In the genomic region with DNA sequence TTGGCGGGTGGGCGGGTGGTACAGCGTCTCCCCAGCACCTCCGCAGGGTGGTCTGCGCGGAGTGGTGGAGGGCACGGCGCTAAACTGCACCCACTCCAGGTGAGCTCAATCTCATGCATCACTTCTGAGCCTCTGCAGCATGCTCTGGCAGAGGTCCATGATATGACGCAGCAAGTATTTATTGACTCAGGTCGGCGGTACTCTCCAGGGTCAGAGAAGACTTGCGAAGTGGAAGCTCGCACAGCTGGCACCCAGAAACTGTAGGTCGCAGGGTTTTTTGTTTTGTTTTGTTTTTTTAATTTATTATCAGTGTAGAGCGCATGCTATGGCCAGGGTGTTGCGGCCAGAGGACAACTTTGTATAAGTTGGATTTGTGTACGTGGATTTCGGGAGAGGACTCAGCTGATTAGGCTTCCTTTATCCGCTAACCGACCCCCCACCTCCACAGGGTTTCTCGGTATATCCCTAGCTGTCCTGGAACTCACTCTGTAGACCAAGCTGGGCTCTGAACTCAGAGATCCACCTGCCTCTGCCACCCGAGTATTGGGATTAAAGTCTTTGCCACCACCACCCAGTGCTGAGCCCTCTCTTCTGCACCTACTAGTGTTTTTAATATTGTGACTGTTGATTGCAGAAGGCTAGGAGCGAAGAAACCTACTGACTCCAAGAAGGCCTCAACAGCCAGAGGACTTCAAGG, we compare ENCODE assay signal across 8 mouse cellular contexts. TPM values are rescaled to one million over a fixed set of nuclear protein-coding genes. Genes with fewer than 3 reads are reported as not detected.
DNase-seq lines count a peak whose midpoint lies in the region; ATAC-seq and TF ChIP-seq lines count a peak whose summit lies in the region.

No protein-coding gene starts in this region.

- H3K36me3 ChIP-seq in MEL (ENCODE audit: control insufficient read depth in 1 of 2, insufficient read depth in 2 of 2, low read length in 2 of 2): peaks cover 0 to 8% of the 10 kb centered on the region in 2 experiments; a peak in 1 of 4 replicates
- no peaks in the 10 kb centered on the region for H3K36me3 ChIP-seq in heart, embryonic 12.5 days
- no peaks in the 10 kb centered on the region for H3K36me3 ChIP-seq in kidney, embryonic 15.5 days
- H3K36me3 ChIP-seq in lung, postnatal 0 days (ENCODE audit: insufficient read depth, low read length): no peaks in the 10 kb centered on the region

- peak overlapping the region; percentile 69 for H3K27ac ChIP-seq in MEL (ENCODE audit: control insufficient read depth, low read depth, low read length)
- H3K27ac ChIP-seq in heart, embryonic 12.5 days (ENCODE audit: poor library complexity, severe bottlenecking): peak overlapping the region; percentile 69
- peak overlapping the region; percentile 85 for H3K27ac ChIP-seq in kidney, embryonic 15.5 days
- H3K27ac ChIP-seq in lung, postnatal 0 days (ENCODE audit: low read length): peak overlapping the region; percentile 83

- DNase-seq in A20 (ENCODE audit: low read depth, low spot score) (peak; percentile 88), MEL (ENCODE audit: low read depth, low spot score) (peak; percentile 89)
- DNase-seq in cerebellum, postnatal 25 days: peak; percentile 74 to 80
- DNase-seq in lung, postnatal 0 days (ENCODE audit: low spot score): peak; percentile 91
- peak; percentile 53 for DNase-seq in retina, postnatal 1 day
- DNase-seq in ovary, postnatal 36 days (ENCODE audit: low spot score): no peak

- no peak for TF ChIP-seq RAD21 in MEL (IDR thresholded peaks at IDR 0.05; ENCODE audit: low read depth, low read length)

- no peak for TF ChIP-seq EP300 in MEL (IDR thresholded peaks at IDR 0.05; ENCODE audit: low read depth in 1 of 2, low read length in 2 of 2)
- no peak for TF ChIP-seq EP300 in lung, postnatal 0 days (IDR thresholded peaks at IDR 0.05)

- H3K4me3 ChIP-seq in MEL (ENCODE audit: control insufficient read depth in 1 of 2, insufficient read depth in 1 of 2, low read depth in 2 of 2, low read length in 2 of 2): peak overlapping the region; percentile 79 to 86
- H3K4me3 ChIP-seq in heart, embryonic 12.5 days: peak overlapping the region; percentile 81
- H3K4me3 ChIP-seq in kidney, embryonic 15.5 days (replicated peaks): peak overlapping the region; percentile 91
- H3K4me3 ChIP-seq in lung, postnatal 0 days (ENCODE audit: low read depth, low read length): peak overlapping the region; percentile 80

- peaks cover 7% of the 10 kb centered on the region for H3K79me2 ChIP-seq in MEL (ENCODE audit: control insufficient read depth, insufficient read depth, low read length, poor library complexity)

- whole genome bisulfite sequencing in heart, embryonic 12.5 days: 3% methylated on average over 23 of the region's 23 CpGs
- 4% methylated on average over 23 of the region's 23 CpGs for WGBS in kidney, embryonic 15.5 days
- WGBS in lung, postnatal 0 days: 1% methylated on average over 23 of the region's 23 CpGs

- H3K9ac ChIP-seq in MEL (ENCODE audit: control insufficient read depth, low read depth, low read length, poor library complexity, severe bottlenecking): peak overlapping the region; percentile 70
- H3K9ac ChIP-seq in heart, embryonic 12.5 days: peak overlapping the region; percentile 31
- peak overlapping the region; percentile 47 for H3K9ac ChIP-seq in kidney, embryonic 15.5 days
- H3K9ac ChIP-seq in lung, postnatal 0 days (replicated peaks; ENCODE audit: low read depth): peak overlapping the region; percentile 9

- ATAC-seq in heart, embryonic 12.5 days (ENCODE audit: insufficient number of reproducible peaks, low FRiP score): peak; percentile 1
- ATAC-seq in kidney, embryonic 15.5 days (replicated peaks; ENCODE audit: low FRiP score): peak; percentile 30
- no peak for ATAC-seq in lung, postnatal 0 days

- H3K4me1 ChIP-seq in MEL (ENCODE audit: control insufficient read depth in 1 of 2, insufficient read depth in 2 of 2, low read length in 2 of 2): peaks cover 2 to 7% of the 10 kb centered on the region in 2 experiments; a peak in 3 of 4 replicates
- H3K4me1 ChIP-seq in heart, embryonic 12.5 days (replicated peaks): peaks cover 26% of the 10 kb centered on the region
- H3K4me1 ChIP-seq in kidney, embryonic 15.5 days: peaks cover 39% of the 10 kb centered on the region
- H3K4me1 ChIP-seq in lung, postnatal 0 days (ENCODE audit: insufficient read depth, low read depth, low read length): 0 out of 2 replicates have a peak, but pooled peaks cover 3% of the 10 kb centered on the region

- H3K4me2 ChIP-seq in heart, embryonic 12.5 days: peak overlapping the region; percentile 81
- H3K4me2 ChIP-seq in kidney, embryonic 15.5 days: peak overlapping the region; percentile 88
- peak overlapping the region; percentile 72 for H3K4me2 ChIP-seq in lung, postnatal 0 days (replicated peaks; ENCODE audit: low read depth, low read length)

- no peaks in the 10 kb centered on the region for H3K27me3 ChIP-seq in MEL (ENCODE audit: control insufficient read depth in 1 of 2, insufficient read depth in 2 of 2, low read length in 2 of 2)
- H3K27me3 ChIP-seq in heart, embryonic 12.5 days (replicated peaks): peaks cover 5% of the 10 kb centered on the region; the same call in 1 of the 2 replicates
- peaks cover 4% of the 10 kb centered on the region; the same call in 1 of the 2 replicates for H3K27me3 ChIP-seq in kidney, embryonic 15.5 days
- no peaks in the 10 kb centered on the region for H3K27me3 ChIP-seq in lung, postnatal 0 days (replicated peaks; ENCODE audit: insufficient read depth, low read length)

- TF ChIP-seq CTCF in MEL (IDR thresholded peaks at IDR 0.05 in 2 of 3, conservative IDR thresholded peaks at IDR 0.05 in 1 of 3; ENCODE audit: control insufficient read depth in 1 of 3, insufficient read depth in 1 of 3, low read depth in 2 of 3, low read length in 3 of 3, poor library complexity in 1 of 3, severe bottlenecking in 1 of 3): no peak
- TF ChIP-seq CTCF in lung, postnatal 0 days (IDR thresholded peaks at IDR 0.05): no peak

- no peaks in the 10 kb centered on the region for H3K9me3 ChIP-seq in MEL (replicated peaks; ENCODE audit: insufficient read depth, low read length)
- no peaks in the 10 kb centered on the region for H3K9me3 ChIP-seq in heart, embryonic 12.5 days (replicated peaks)
- no peaks in the 10 kb centered on the region for H3K9me3 ChIP-seq in kidney, embryonic 15.5 days (replicated peaks)
- H3K9me3 ChIP-seq in lung, postnatal 0 days (ENCODE audit: low read length): no peaks in the 10 kb centered on the region

- no peak for TF ChIP-seq POLR2A in MEL (IDR thresholded peaks at IDR 0.05; ENCODE audit: control insufficient read depth in 1 of 2, insufficient read depth in 1 of 2, low read depth in 1 of 2, low read length in 2 of 2, poor library complexity in 1 of 2)

TF ChIP-seq in MEL, 35 proteins besides CTCF, POLR2A, EP300 and RAD21:
- no peak for TF ChIP-seq BHLHE40 (IDR thresholded peaks at IDR 0.05; ENCODE audit: borderline replicate concordance, low read depth, low read length)
- TF ChIP-seq ETS1 (IDR thresholded peaks at IDR 0.05; ENCODE audit: low read depth, low read length): 0 out of 2 replicates have a peak, but pooled peaks have one; percentile 21
- 0 out of 2 replicates have a peak, but pooled peaks have one; percentile 1 for TF ChIP-seq MAZ (IDR thresholded peaks at IDR 0.05; ENCODE audit: low read depth, low read length)

RNA-seq across cellular contexts. Expression of a gene that starts 0.6 kb away (rescaled TPM):
- total RNA-seq in MEL (2012; rRNA removed): 10.3 and 10.6 TPM in 2 replicates
- polyA plus RNA-seq in MEL (2012; ENCODE audit: insufficient read depth in 1 of 2, insufficient read length in 2 of 2, low read depth in 1 of 2, low replicate concordance in 2 of 2, missing spikeins in 1 of 2): 10 to 100 TPM in 1 of 2 experiments, not detected in 1; 10.7 TPM
- 18.1 and 18.9 TPM in 2 replicates for polyA plus RNA-seq in heart, embryonic 12.5 days (2016; fragmentation: Nextera tagmentation; extraction: Ambion mirVana)
- 21.3 and 21.9 TPM in 2 replicates for polyA plus RNA-seq in kidney, embryonic 15.5 days (2015; fragmentation: Nextera tagmentation; extraction: Ambion mirVana)
- polyA plus RNA-seq in lung, postnatal 0 days (2015; fragmentation: Nextera tagmentation; extraction: Ambion mirVana): 26.3 and 27.4 TPM in 2 replicates

RNA-seq across cellular contexts. Expression of a gene that starts 15.1 kb away (rescaled TPM):
- total RNA-seq in MEL (2012; rRNA removed): 0.89 and 1.0 TPM in 2 replicates
- polyA plus RNA-seq in MEL (2012; ENCODE audit: insufficient read depth in 1 of 2, insufficient read length in 2 of 2, low read depth in 1 of 2, low replicate concordance in 2 of 2, missing spikeins in 1 of 2): 1 to 10 TPM in 1 of 2 experiments, not detected in 1; 1.1 TPM
- 1.2 TPM in 2 replicates for polyA plus RNA-seq in heart, embryonic 12.5 days (2016; fragmentation: Nextera tagmentation; extraction: Ambion mirVana)
- polyA plus RNA-seq in kidney, embryonic 15.5 days (2015; fragmentation: Nextera tagmentation; extraction: Ambion mirVana): 2.8 TPM in 2 replicates
- polyA plus RNA-seq in lung, postnatal 0 days (2015; fragmentation: Nextera tagmentation; extraction: Ambion mirVana): 1.2 and 1.3 TPM in 2 replicates

RNA-seq across cellular contexts. Expression of a gene that starts 21.3 kb away (rescaled TPM):
- total RNA-seq in MEL (2012; rRNA removed): 118 and 121 TPM in 2 replicates
- 100 to 1,000 TPM in 1 of 2 experiments, not detected in 1; 261 TPM for polyA plus RNA-seq in MEL (2012; ENCODE audit: insufficient read depth in 1 of 2, insufficient read length in 2 of 2, low read depth in 1 of 2, low replicate concordance in 2 of 2, missing spikeins in 1 of 2)
- 71.8 and 81.4 TPM in 2 replicates for polyA plus RNA-seq in heart, embryonic 12.5 days (2016; fragmentation: Nextera tagmentation; extraction: Ambion mirVana)
- 85.8 and 96.1 TPM in 2 replicates for polyA plus RNA-seq in kidney, embryonic 15.5 days (2015; fragmentation: Nextera tagmentation; extraction: Ambion mirVana)
- polyA plus RNA-seq in lung, postnatal 0 days (2015; fragmentation: Nextera tagmentation; extraction: Ambion mirVana): 65.3 and 66.8 TPM in 2 replicates

Comparison
In these comparisons a context has a peak if more than half of its experiments do, and no peak if none do; other contexts are left out.
1. H3K9ac ChIP-seq: peak in every context shown above with its lines; median percentile 70 in MEL; 47 in kidney, embryonic 15.5 days; 31 in heart, embryonic 12.5 days; 9 in lung, postnatal 0 days.